In genomic region chr12:69333547-69333946, GRCm38 (mm10) we compare ENCODE assay signal across 9 mouse cellular contexts. TPM values are rescaled to one million over a fixed set of nuclear protein-coding genes. Genes with fewer than 3 reads are reported as not detected.
A peak's percentile ranks its signal among the peaks of the same experiment; 100 is the strongest.
DNase-seq lines count a peak whose midpoint lies in the region; ATAC-seq and TF ChIP-seq lines count a peak whose summit lies in the region.
"Had no signal": no experiment of that assay in that cellular context is flagged by ENCODE, and none has a peak within 500 bp of the region (broad histone marks: within the 10 kb centered on the region; RNA-seq: fewer than 3 reads in every experiment).

No protein-coding gene starts in this region.

- no peak for ATAC-seq in kidney, embryonic 16.5 days (ENCODE audit: low FRiP score, low TSS enrichment)
- ATAC-seq in CD4-positive, CD25-positive, alpha-beta regulatory T cell, adult 4 months, result peak; percentile 93
- no peak for ATAC-seq in Patski

- no peak overlapping the region for H3K27ac ChIP-seq in kidney, embryonic 16.5 days (ENCODE audit: low read length)
- H3K27ac ChIP-seq: embryonic facial prominence, embryonic 12.5 days had no signal

- H3K4me1 ChIP-seq in kidney, embryonic 16.5 days (ENCODE audit: insufficient read depth, low read length), result no peaks in the 10 kb centered on the region
- H3K4me1 ChIP-seq: embryonic facial prominence, embryonic 12.5 days had no signal

- no peak overlapping the region for H3K4me3 ChIP-seq in kidney, embryonic 16.5 days (ENCODE audit: low read length)
- H3K4me3 ChIP-seq: embryonic facial prominence, embryonic 12.5 days had no signal

- peak; percentile 30 for DNase-seq in kidney, adult 18-20 months
- DNase-seq in Patski (ENCODE audit: low read depth, low spot score), result no peak
- peak; percentile 48 for DNase-seq in kidney, postnatal 10 days
- DNase-seq in retina, postnatal 1 day, result peak; percentile 52
- DNase-seq in layer of hippocampus, adult 9-10 months (ENCODE audit: low spot score), result no peak
- no peak for DNase-seq in heart, adult 8-10 months (ENCODE audit: low spot score)

- H3K4me2 ChIP-seq in kidney, embryonic 16.5 days (replicated peaks; ENCODE audit: low read depth, low read length), result no peak overlapping the region
- H3K4me2 ChIP-seq: embryonic facial prominence, embryonic 12.5 days had no signal

- H3K9ac ChIP-seq in kidney, embryonic 16.5 days (replicated peaks; ENCODE audit: low read length), result no peak overlapping the region
- H3K9ac ChIP-seq: embryonic facial prominence, embryonic 12.5 days had no signal

- POLR2A ChIA-PET in Patski (lab: Charles Lee), result no interaction called here

- peak; percentile 78 for TF ChIP-seq CTCF in Patski (IDR thresholded peaks at IDR 0.05)

- CTCF ChIA-PET in Patski (lab: Charles Lee), result interaction anchor here (0.6 to 3.2 kb wide), 13 partner anchors 9 to 136 kb away, joined by 3 to 15 read pairs (median 3); no protein-coding TSS in a partner anchor

- H3K9me3 ChIP-seq in kidney, embryonic 16.5 days (ENCODE audit: low read length), result no peaks in the 10 kb centered on the region
- H3K9me3 ChIP-seq: embryonic facial prominence, embryonic 12.5 days had no signal

- peaks cover 48% of the 10 kb centered on the region for H3K36me3 ChIP-seq in kidney, embryonic 16.5 days (ENCODE audit: insufficient read depth, low read length)

- 82% methylated on average over 2 of the region's 2 CpGs for WGBS in kidney, embryonic 16.5 days

- no peaks in the 10 kb centered on the region for H3K27me3 ChIP-seq in kidney, embryonic 16.5 days (ENCODE audit: insufficient read depth, low read length)
- no peaks in the 10 kb centered on the region for H3K27me3 ChIP-seq in Patski
- H3K27me3 ChIP-seq: embryonic facial prominence, embryonic 12.5 days had no signal

- in situ Hi-C loops in Patski (cut with MboI; ENCODE audit: low pct_unique_long_range_greater_than_20kb), result no loop called here

RNA-seq across cellular contexts. Expression of gene Nemf, which starts 23.4 kb away (rescaled TPM):
- polyA plus RNA-seq in kidney, embryonic 16.5 days (2015; fragmentation: Nextera tagmentation; extraction: Ambion mirVana), result 80.3 and 92.7 TPM in 2 replicates
- polyA plus RNA-seq in CD4-positive, CD25-positive, alpha-beta regulatory T cell, adult 4 months (2017; shearing (Covaris generic)), result 100 to 1,000 TPM; 163 to 169 TPM
- 44.5 TPM for polyA plus RNA-seq in Patski (2021)
- 10 to 100 TPM; 18.9 to 22.6 (median 20.7) TPM for total RNA-seq in heart, adult 8-10 months (2022)

RNA-seq across cellular contexts. Expression of gene Klhdc2, which starts 37.1 kb away (rescaled TPM):
- 139 and 142 TPM in 2 replicates for polyA plus RNA-seq in kidney, embryonic 16.5 days (2015; fragmentation: Nextera tagmentation; extraction: Ambion mirVana)
- polyA plus RNA-seq in CD4-positive, CD25-positive, alpha-beta regulatory T cell, adult 4 months (2017; shearing (Covaris generic)), result 10 to 100 TPM; 12.2 to 14.3 TPM
- 94.8 TPM for polyA plus RNA-seq in Patski (2021)
- total RNA-seq in heart, adult 8-10 months (2022), result 100 to 1,000 TPM in 3 of 4 experiments, 10 to 100 TPM in 1; 100.0 to 112 (median 105) TPM

RNA-seq across cellular contexts. Expression of gene Arf6, which starts 38.4 kb away (rescaled TPM):
- polyA plus RNA-seq in kidney, embryonic 16.5 days (2015; fragmentation: Nextera tagmentation; extraction: Ambion mirVana), result 34.6 and 34.9 TPM in 2 replicates
- polyA plus RNA-seq in CD4-positive, CD25-positive, alpha-beta regulatory T cell, adult 4 months (2017; shearing (Covaris generic)), result 10 to 100 TPM; 27.8 to 79.0 TPM
- 115 TPM for polyA plus RNA-seq in Patski (2021)
- total RNA-seq in heart, adult 8-10 months (2022), result 10 to 100 TPM; 33.7 to 39.7 (median 39.6) TPM

RNA-seq across cellular contexts. Expression of gene Gm9887, which starts 38.7 kb away (rescaled TPM):
- 1.1 and 1.7 TPM in 2 replicates for polyA plus RNA-seq in kidney, embryonic 16.5 days (2015; fragmentation: Nextera tagmentation; extraction: Ambion mirVana)
- polyA plus RNA-seq in CD4-positive, CD25-positive, alpha-beta regulatory T cell, adult 4 months (2017; shearing (Covaris generic)), result under 1 TPM in 1 of 2 experiments, not detected in 1; 0.54 TPM
- 5.9 TPM for polyA plus RNA-seq in Patski (2021)
- total RNA-seq in heart, adult 8-10 months (2022), result 1 to 10 TPM in 1 of 4 experiments, under 1 TPM in 3; 0.63 to 1.3 (median 0.77) TPM

Comparison
In these comparisons a context has a peak if more than half of its experiments do, and no peak if none do; other contexts are left out.
1. DNase-seq: peak in kidney, adult 18-20 months (single experiment), kidney, postnatal 10 days (single experiment) and retina, postnatal 1 day (single experiment); none in Patski (single experiment), layer of hippocampus, adult 9-10 months (single experiment) and heart, adult 8-10 months (single experiment).